Mouse (Mus musculus) small intestine, adult 2 months (tissue): ENCODE results near the gene Wnt10b. TPM values are rescaled to one million over a fixed set of nuclear protein-coding genes. Genes with fewer than 3 reads are reported as not detected.
A peak's percentile ranks its signal among the peaks of the same experiment; 100 is the strongest.

Experiments used
- H3K27ac ChIP-seq: fragments of 200-500 bp; 2 replicates; pipeline ENCODE4 v1.5.1; 2012; ENCODE audit warnings: low read depth, low read length, control low read depth, inconsistent platforms; ENCODE audit not compliant: insufficient read depth
- H3K27me3 ChIP-seq: fragments of 200-500 bp; 2 replicates; pipeline ENCODE4 v1.6.1; 2012; ENCODE audit warnings: mild to moderate bottlenecking, moderate library complexity, low read length, inconsistent platforms; ENCODE audit not compliant: control insufficient read depth, insufficient read depth
- H3K36me3 ChIP-seq: fragments of 200-500 bp; 2 replicates; pipeline ENCODE4 v1.6.1; 2012; ENCODE audit warnings: mild to moderate bottlenecking, low read length, control low read depth, inconsistent platforms; ENCODE audit not compliant: control insufficient read depth, insufficient read depth
- H3K4me1 ChIP-seq: fragments of 200-500 bp; 2 replicates; pipeline ENCODE4 v1.6.1; 2012; ENCODE audit warnings: low read length, inconsistent platforms, mixed read lengths; ENCODE audit not compliant: control insufficient read depth, insufficient read depth, insufficient read length
- H3K4me3 ChIP-seq: fragments of 200-500 bp; 2 replicates; pipeline ENCODE4 v1.5.1; 2012; ENCODE audit warnings: low read depth, mild to moderate bottlenecking, control low read depth, inconsistent platforms, low read length, moderate library complexity
- CTCF ChIP-seq: fragments of 200-500 bp; IDR thresholded peaks from 2 replicates; pipeline ENCODE4 v1.5.1; 2012; ENCODE audit warnings: low read depth, mild to moderate bottlenecking, control low read depth, inconsistent platforms, low read length, moderate library complexity, mixed read lengths; ENCODE audit not compliant: insufficient replicate concordance, insufficient read length; ENCODE audit errors: extremely low read depth
- POLR2A ChIP-seq: fragments of 200-500 bp; IDR thresholded peaks from 2 replicates; pipeline ENCODE4 v1.6.1; 2012; ENCODE audit warnings: low read depth, mild to moderate bottlenecking, control low read depth, inconsistent platforms, low read length, moderate library complexity
- WGBS: fragments of 180-500 bp; shearing (Covaris S2); methylation state at CpG from one replicate; pipeline ENCODE4 v1.1.7; 2018; 5-methylcytosine and 5-hydroxymethylcytosine counted together
- polyA plus RNA-seq: library from polyadenylated mRNA; depleted of rRNA; stranded (reverse); fragments of >200 nt; gene quantifications from 2 replicates; pipeline ENCODE4 v1.2.3, GENCODE M21; 2012

Gene Wnt10b
- polyA plus RNA-seq, 1 experiment, result 0.18 TPM

DNA sequence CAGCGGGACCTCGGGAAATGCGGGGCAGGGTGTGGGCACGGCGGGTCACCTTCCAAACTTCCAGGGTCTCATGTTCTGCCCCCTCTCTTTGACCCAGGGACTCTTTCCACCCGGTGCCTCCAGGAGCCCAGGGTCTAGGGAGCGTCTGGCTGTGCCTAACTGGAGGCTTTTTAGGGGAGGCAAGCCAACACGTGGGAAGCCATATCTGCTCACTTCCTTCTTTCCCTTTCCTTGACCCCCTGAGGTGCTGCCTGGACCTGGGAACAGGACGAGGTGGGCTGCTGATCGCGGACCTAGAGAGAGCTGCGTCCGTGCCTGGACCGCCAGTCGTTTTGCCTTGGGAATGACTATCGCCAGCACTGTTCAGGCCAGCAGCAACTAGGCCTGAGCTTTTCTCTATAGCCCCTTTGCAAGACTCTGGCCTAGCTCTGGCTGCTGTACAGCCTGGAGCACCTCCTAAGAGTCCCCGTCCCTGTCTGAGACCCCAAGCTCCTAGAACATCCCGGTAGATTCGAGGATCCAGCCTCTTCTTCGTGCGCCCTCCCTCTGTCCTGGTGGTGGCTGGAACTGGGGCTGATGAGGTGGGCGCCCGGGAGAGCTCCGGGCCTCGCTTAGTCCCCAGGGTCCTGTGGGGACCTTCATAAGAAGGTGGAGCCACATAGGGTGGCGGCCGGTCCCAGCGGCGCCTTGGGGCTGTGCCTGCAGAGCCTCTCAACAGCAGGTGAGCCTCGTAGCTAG is 28.3 kb upstream of the Wnt10b start:
- H3K4me3 ChIP-seq, result peak overlapping the region; percentile 54
- WGBS, result 31% methylated on average over 30 of the region's 30 CpGs
- H3K27ac ChIP-seq, result no peak overlapping the region
- H3K36me3 ChIP-seq, result no peaks in the 10 kb centered on the region
- TF ChIP-seq CTCF, result no peak
- no peak for TF ChIP-seq POLR2A
- H3K4me1 ChIP-seq, result peaks cover 31% of the 10 kb centered on the region
- peaks cover 44% of the 10 kb centered on the region for H3K27me3 ChIP-seq

- peaks cover 44% of the 10 kb centered on the region for H3K27me3 ChIP-seq
- no peaks in the 10 kb centered on the region for H3K36me3 ChIP-seq
- TF ChIP-seq POLR2A (no peak), CTCF (peak; percentile 59)
- H3K27ac ChIP-seq, result no peak overlapping the region
- WGBS, result 3% methylated on average over 64 of the region's 64 CpGs
- H3K4me3 ChIP-seq, result peak overlapping the region; percentile 54
- H3K4me1 ChIP-seq, result peaks cover 31% of the 10 kb centered on the region
These were observed 27.5 kb upstream of the Wnt10b start for GRCm38 (mm10) chr15:98805324-98806040.

DNA sequence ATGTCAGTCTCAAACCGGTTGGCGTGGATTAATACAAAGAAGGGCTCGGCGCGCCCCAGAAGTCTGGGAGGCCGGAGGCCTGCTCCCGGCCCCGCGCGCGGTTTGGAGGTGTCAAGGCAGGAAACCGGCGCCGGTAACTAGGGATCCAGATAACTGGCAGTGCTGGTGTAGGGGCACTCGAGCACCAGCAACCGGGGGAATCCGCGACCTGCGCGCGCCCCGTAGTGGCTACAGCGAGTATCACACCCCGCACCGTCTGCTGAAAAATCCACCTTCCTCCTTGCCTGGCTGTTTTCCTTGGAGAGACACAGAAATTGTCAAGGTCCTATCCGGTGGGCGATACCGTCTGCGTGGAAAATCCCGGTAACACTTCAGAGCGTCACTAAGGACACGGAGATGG is 26.1 kb upstream of the Wnt10b start:
- TF ChIP-seq POLR2A, result no peak
- peak; percentile 74 for TF ChIP-seq CTCF
- H3K4me3 ChIP-seq, result peak overlapping the region; percentile 29
- peaks cover 31% of the 10 kb centered on the region for H3K4me1 ChIP-seq
- 1% methylated on average over 32 of the region's 32 CpGs for WGBS
- H3K27ac ChIP-seq, result no peak overlapping the region
- H3K36me3 ChIP-seq, result no peaks in the 10 kb centered on the region
- H3K27me3 ChIP-seq, result peaks cover 41% of the 10 kb centered on the region

DNA sequence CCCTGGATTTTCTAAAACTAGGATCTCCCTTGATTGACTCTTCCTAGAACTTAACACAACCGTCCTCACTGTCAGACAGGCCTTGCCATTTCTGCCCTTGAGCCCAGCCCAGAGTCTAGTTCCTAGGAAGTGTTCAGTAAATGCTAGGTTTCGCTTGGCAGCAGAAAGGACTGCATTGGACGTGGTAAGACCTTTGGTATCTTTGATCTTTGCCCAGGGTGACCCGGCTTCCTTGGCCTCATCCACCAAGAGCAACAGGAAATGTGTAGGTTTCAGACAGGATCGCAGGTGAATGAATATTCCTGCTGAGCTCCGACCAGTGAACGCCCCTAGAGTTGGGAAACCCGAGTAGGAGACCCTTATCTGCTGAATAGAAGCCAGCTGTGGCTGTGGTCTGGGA is 25.0 kb upstream of the Wnt10b start:
- WGBS, result 10% methylated on average over 8 of the region's 8 CpGs
- Histone ChIP-seq H3K4me1 (peaks cover 28% of the 10 kb centered on the region), H3K4me3 (peak overlapping the region; percentile 23), H3K27ac (peak overlapping the region; percentile 92), H3K27me3 (peaks cover 37% of the 10 kb centered on the region), H3K36me3 (no peaks in the 10 kb centered on the region)
- TF ChIP-seq POLR2A (peak; percentile 20; the same call in 1 of the 2 replicates), CTCF (no peak)

DNA sequence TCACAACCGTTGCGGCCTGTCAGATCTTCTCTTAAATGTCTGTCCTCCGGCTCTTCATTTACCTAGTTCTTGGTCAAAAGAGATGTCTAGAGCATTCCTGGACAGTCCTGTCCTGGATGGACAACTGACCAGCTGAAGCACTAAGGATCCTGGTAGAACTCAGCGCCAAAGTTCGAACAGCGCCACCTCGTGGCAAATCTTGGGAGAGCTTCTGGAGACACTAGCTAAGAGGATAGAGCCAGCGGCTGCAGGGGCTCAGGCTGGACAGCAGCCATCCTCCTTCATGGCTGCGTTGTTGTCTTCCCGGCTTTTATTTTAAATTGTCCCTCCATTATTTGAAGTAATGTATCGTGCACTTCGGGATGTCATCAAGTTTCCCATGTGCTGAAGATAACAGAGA is 21.4 kb upstream of the Wnt10b start:
- Histone ChIP-seq H3K27me3 (peaks cover 24% of the 10 kb centered on the region), H3K4me1 (peaks cover 10% of the 10 kb centered on the region), H3K27ac (no peak overlapping the region), H3K36me3 (no peaks in the 10 kb centered on the region), H3K4me3 (no peak overlapping the region)
- 13% methylated on average over 12 of the region's 12 CpGs for WGBS
- TF ChIP-seq CTCF (peak; percentile 94; the same call in 1 of the 2 replicates), POLR2A (no peak)

DNA sequence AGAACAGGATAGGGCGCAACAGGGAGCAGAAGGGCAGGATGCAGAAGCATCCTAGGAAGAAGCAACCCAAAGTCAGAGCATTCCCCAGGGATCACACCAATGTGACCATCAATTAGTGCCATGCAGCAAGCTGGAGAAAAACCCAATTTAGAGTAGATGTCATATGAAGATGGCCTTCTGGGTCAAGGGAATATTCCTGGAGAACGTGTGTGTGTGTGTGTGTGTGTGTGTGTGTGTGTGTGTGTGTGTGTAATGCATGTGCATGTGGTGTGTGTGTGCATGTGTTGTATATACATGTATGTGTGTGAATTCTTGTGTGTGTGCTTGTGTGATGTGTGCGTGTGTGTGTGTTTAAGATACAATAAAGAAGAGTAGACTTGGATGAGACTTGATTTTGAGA is 21.0 kb upstream of the Wnt10b start:
- H3K4me3 ChIP-seq, result no peak overlapping the region
- H3K27me3 ChIP-seq, result peaks cover 26% of the 10 kb centered on the region
- WGBS, result 73% methylated on average over 3 of the region's 3 CpGs
- TF ChIP-seq POLR2A, result no peak
- no peak for TF ChIP-seq CTCF
- peaks cover 10% of the 10 kb centered on the region for H3K4me1 ChIP-seq
- no peak overlapping the region for H3K27ac ChIP-seq
- H3K36me3 ChIP-seq, result no peaks in the 10 kb centered on the region

- H3K4me3 ChIP-seq, result no peak overlapping the region
These were observed 20.0 kb upstream of the Wnt10b start for GRCm38 (mm10) chr15:98797835-98798492.

More at GRCm38 (mm10) chr15:98797835-98798492, 20.0 kb upstream of the Wnt10b start:
- 24% methylated on average over 28 of the region's 28 CpGs for WGBS
- Histone ChIP-seq H3K27me3 (peaks cover 35% of the 10 kb centered on the region), H3K27ac (no peak overlapping the region), H3K4me1 (peaks cover 3% of the 10 kb centered on the region; the same call in 1 of the 2 replicates), H3K36me3 (no peaks in the 10 kb centered on the region)
- TF ChIP-seq POLR2A (no peak), CTCF (no peak)
